Mouse (Mus musculus): ENCODE measurements at regions not wholly inside any gene's neighbourhood (a gene's known extent, or its start where the extent isn't known, plus 50 kb on each side); places are given as distances from the start of the nearest gene placed in this dataset.

GRCm38 (mm10) chr2:34111286-34111685 lies 223.5 kb upstream of the Mvb12b start:
- no peak for DNase-seq

GRCm38 (mm10) chr2:34110582-34110981 lies 222.8 kb upstream of the Mvb12b start:
- DNase-seq = no peak

- no peak for DNase-seq
Observed at GRCm38 (mm10) chr2:34107566-34108303, 220.0 kb upstream of the Mvb12b start.

- DNase-seq = no peak
Observed at GRCm38 (mm10) chr2:34106837-34107565, 219.3 kb upstream of the Mvb12b start.

- no peak for DNase-seq
Observed at GRCm38 (mm10) chr2:34106245-34106644, 218.5 kb upstream of the Mvb12b start.

- DNase-seq = no peak
Observed at GRCm38 (mm10) chr2:34105271-34106051, 217.7 kb upstream of the Mvb12b start.

- no peak for DNase-seq
Observed at GRCm38 (mm10) chr2:34098004-34098547, 210.3 kb upstream of the Mvb12b start.

- DNase-seq = no peak
Observed at GRCm38 (mm10) chr2:34096561-34096960, 208.8 kb upstream of the Mvb12b start.

GRCm38 (mm10) chr2:34088832-34089231 lies 201.1 kb upstream of the Mvb12b start:
- no peak for DNase-seq

GRCm38 (mm10) chr2:34086130-34086529 lies 198.4 kb upstream of the Mvb12b start:
- no peak for DNase-seq

- no peak for DNase-seq
Observed at GRCm38 (mm10) chr2:34084513-34084912, 196.8 kb upstream of the Mvb12b start.

- DNase-seq = no peak
Observed at GRCm38 (mm10) chr2:34082486-34082885, 194.7 kb upstream of the Mvb12b start.

- DNase-seq = no peak
Observed at GRCm38 (mm10) chr2:34080176-34080575, 192.4 kb upstream of the Mvb12b start.

GRCm38 (mm10) chr2:34079282-34079681 lies 191.5 kb upstream of the Mvb12b start:
- no peak for DNase-seq

GRCm38 (mm10) chr2:34078875-34079262 lies 191.1 kb upstream of the Mvb12b start:
- DNase-seq = no peak

- no peak for DNase-seq
Observed at GRCm38 (mm10) chr2:34078248-34078874, 190.6 kb upstream of the Mvb12b start.

GRCm38 (mm10) chr2:34076346-34076745 lies 188.6 kb upstream of the Mvb12b start:
- DNase-seq = no peak

- no peak for DNase-seq
Observed at GRCm38 (mm10) chr2:34074066-34074465, 186.3 kb upstream of the Mvb12b start.

GRCm38 (mm10) chr2:34065592-34065991 lies 177.8 kb upstream of the Mvb12b start:
- no peak for DNase-seq

GRCm38 (mm10) chr2:34065090-34065489 lies 177.3 kb upstream of the Mvb12b start:
- no peak for DNase-seq

- no peak for DNase-seq
Observed at GRCm38 (mm10) chr2:34056552-34056951, 168.8 kb upstream of the Mvb12b start.

- no peak for DNase-seq
Observed at GRCm38 (mm10) chr2:34043064-34043463, 155.3 kb upstream of the Mvb12b start.

- DNase-seq = no peak
Observed at GRCm38 (mm10) chr2:34042336-34042735, 154.6 kb upstream of the Mvb12b start.
